Mouse (Mus musculus) heart, postnatal 0 days (tissue): ENCODE measurements around the gene Ccdc88c. TPM values are rescaled to one million over a fixed set of nuclear protein-coding genes. Genes with fewer than 3 reads are reported as not detected.
A peak's percentile ranks its signal among the peaks of the same experiment; 100 is the strongest.

ENCODE experiments used
- ATAC-seq: fragments of 200-750 bp; cut with Nextera tagmentation; 2 replicates; pipeline ENCODE4 v1.8.0; 2017; ENCODE audit warnings: low read depth, moderate number of reproducible peaks, moderate library complexity; ENCODE audit not compliant: insufficient read depth
- DNase-seq: peaks from one replicate; pipeline ENCODE4 v3.0.0-alpha.2; 2016; ENCODE audit warnings: low spot score
- H3K27ac ChIP-seq: fragments of 300-500 bp; sonication (generic); 2 replicates; pipeline ENCODE4 v1.5.1; 2014; ENCODE audit warnings: low read depth, mild to moderate bottlenecking
- H3K27me3 ChIP-seq: fragments of 300-500 bp; sonication (generic); 2 replicates; pipeline ENCODE4 v1.6.1; 2014; ENCODE audit warnings: low read length, mixed read lengths; ENCODE audit not compliant: control insufficient read depth, insufficient read depth
- H3K36me3 ChIP-seq: fragments of 300-500 bp; sonication (generic); replicated peaks from 2 replicates; pipeline ENCODE4 v1.6.1; 2014; ENCODE audit warnings: low read length, mixed read lengths; ENCODE audit not compliant: control insufficient read depth, insufficient read depth
- H3K4me1 ChIP-seq: fragments of 300-500 bp; sonication (generic); 2 replicates; pipeline ENCODE4 v1.6.1; 2014; ENCODE audit warnings: antibody characterized with exemption; ENCODE audit not compliant: control insufficient read depth, insufficient read depth
- H3K4me2 ChIP-seq: fragments of 300-500 bp; sonication (generic); 2 replicates; pipeline ENCODE4 v1.6.1; 2014; ENCODE audit warnings: low read depth, mild to moderate bottlenecking, low read length, moderate library complexity
- H3K4me3 ChIP-seq: fragments of 300-500 bp; sonication (generic); 2 replicates; pipeline ENCODE4 v1.5.1; 2014; ENCODE audit warnings: low read depth, low read length
- H3K9ac ChIP-seq: fragments of 300-500 bp; sonication (generic); replicated peaks from 2 replicates; pipeline ENCODE4 v1.6.1; 2014; ENCODE audit warnings: low read depth, low read length, mixed read lengths
- H3K9me3 ChIP-seq: fragments of 300-500 bp; sonication (generic); replicated peaks from 2 replicates; pipeline ENCODE4 v1.6.1; 2016; ENCODE audit warnings: low read length; ENCODE audit not compliant: control insufficient read depth
- CTCF ChIP-seq: IDR thresholded peaks from 2 replicates; pipeline ENCODE4 v1.5.1; 2016; ENCODE audit warnings: antibody characterized with exemption, control low read depth, low read depth
- EP300 ChIP-seq: IDR thresholded peaks from 2 replicates; pipeline ENCODE4 v1.6.1; 2016; ENCODE audit warnings: antibody characterized with exemption, low read depth
- WGBS: fragments of 180-500 bp; shearing (Covaris S2); extraction: QIAGEN DNeasy Blood & Tissue Kit; methylation state at CpG from one replicate; pipeline ENCODE4 v1.1.7; 2014; 5-methylcytosine and 5-hydroxymethylcytosine counted together
- polyA plus RNA-seq: library from polyadenylated mRNA; unstranded; fragments of >200 nt; fragmentation: Nextera tagmentation; extraction: Ambion mirVana; gene quantifications from 2 replicates; pipeline ENCODE4 v1.2.1, GENCODE M21; 2015
- total RNA-seq: library from RNA; depleted of rRNA; stranded (reverse); fragments of >200 nt; gene quantifications from 2 replicates; pipeline ENCODE4 v1.2.3, GENCODE M21; 2014; ENCODE audit warnings: low replicate concordance

Ccdc88c gene
- total and polyA plus RNA-seq, 2 experiments from 2014 or later, result 1.6 to 4.7 TPM

DNA sequence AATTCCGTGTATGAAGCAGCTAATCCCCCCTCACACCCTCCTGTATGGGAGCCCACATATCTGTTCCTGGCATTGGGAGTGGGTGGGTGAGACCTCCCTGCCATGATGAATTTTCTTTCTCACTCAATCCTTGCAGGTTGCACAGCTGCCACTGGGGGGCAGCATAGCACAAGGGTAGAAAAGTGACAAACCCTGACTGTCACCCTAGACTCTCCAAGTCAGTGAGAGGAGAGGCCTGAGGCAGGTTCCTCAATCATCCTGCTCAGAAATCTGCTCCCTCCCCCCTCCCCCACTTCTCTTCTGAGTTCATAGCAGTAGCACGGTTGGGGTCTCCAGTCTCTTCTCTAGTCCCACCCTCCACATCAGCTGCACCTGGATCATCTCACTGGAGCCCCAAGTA is 92.7 kb downstream of the Ccdc88c start:
- H3K9ac ChIP-seq, result no peak overlapping the region
- no peak overlapping the region for H3K27ac ChIP-seq
- H3K4me1 ChIP-seq, result peaks cover 5% of the 10 kb centered on the region; the same call in 1 of the 2 replicates
- H3K4me3 ChIP-seq, result no peak overlapping the region
- TF ChIP-seq EP300, result no peak
- TF ChIP-seq CTCF, result peak; percentile 90
- 0% methylated on average over 2 of the region's 2 CpGs for WGBS
- no peak for ATAC-seq
- no peaks in the 10 kb centered on the region; the same call in 1 of the 2 replicates for H3K36me3 ChIP-seq
- DNase-seq, result peak; percentile 55
- H3K27me3 ChIP-seq, result no peaks in the 10 kb centered on the region
- no peaks in the 10 kb centered on the region for H3K9me3 ChIP-seq
- no peak overlapping the region for H3K4me2 ChIP-seq

DNA sequence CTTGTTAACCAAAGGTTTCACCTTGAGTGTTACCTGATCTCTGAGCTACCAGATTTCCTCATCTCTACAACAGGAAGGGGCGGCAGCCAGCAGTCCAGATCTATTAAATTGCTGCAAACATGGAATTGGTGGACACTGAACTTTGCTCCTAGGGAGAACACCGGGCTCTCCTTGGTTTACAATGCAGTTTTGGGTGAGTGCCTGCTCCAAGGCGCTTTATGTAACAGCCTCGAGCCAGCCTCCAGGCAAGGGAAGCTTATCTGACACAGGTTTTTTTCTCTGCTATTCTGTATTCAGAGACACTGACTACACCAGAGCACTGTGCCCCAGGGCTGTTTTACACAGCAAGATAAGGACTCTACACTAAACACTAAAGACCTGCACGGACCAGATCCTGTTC is 94.1 kb downstream of the Ccdc88c start:
- Histone ChIP-seq H3K4me3 (no peak overlapping the region), H3K9me3 (no peaks in the 10 kb centered on the region), H3K9ac (no peak overlapping the region), H3K4me2 (no peak overlapping the region), H3K36me3 (no peaks in the 10 kb centered on the region; the same call in 1 of the 2 replicates), H3K27me3 (no peaks in the 10 kb centered on the region), H3K4me1 (peaks cover 2% of the 10 kb centered on the region; the same call in 1 of the 2 replicates), H3K27ac (no peak overlapping the region)
- WGBS, result 47% methylated on average over 5 of the region's 5 CpGs
- no peak for ATAC-seq
- TF ChIP-seq EP300 (no peak), CTCF (no peak)
- DNase-seq, result no peak

DNA sequence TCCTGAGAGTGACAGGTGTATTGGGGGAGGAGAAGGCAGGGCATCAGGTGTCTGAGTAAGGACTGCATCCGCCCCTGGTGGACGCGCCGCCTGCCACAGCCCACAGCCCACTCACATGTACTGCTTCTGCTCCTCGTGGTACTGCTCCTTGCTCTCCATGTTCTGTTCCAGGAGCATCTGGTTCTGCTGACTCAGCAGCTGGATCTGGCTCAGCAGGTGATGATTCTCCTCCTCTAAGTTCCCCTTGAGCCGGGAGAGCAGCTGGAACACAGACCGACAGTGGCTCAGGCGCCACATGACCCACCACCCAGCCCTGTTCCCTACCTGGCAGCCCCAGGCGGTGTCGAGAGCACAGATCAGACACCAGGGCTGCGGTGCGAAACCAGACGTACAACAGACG is 97.2 kb downstream of the Ccdc88c start:
- TF ChIP-seq EP300 (no peak), CTCF (no peak)
- Histone ChIP-seq H3K4me2 (no peak overlapping the region), H3K27me3 (no peaks in the 10 kb centered on the region), H3K9ac (no peak overlapping the region), H3K36me3 (no peaks in the 10 kb centered on the region; the same call in 1 of the 2 replicates), H3K27ac (no peak overlapping the region), H3K9me3 (no peaks in the 10 kb centered on the region), H3K4me1 (no peaks in the 10 kb centered on the region), H3K4me3 (no peak overlapping the region)
- DNase-seq (no peak), ATAC-seq (no peak)
- WGBS, result 95% methylated on average over 14 of the region's 14 CpGs

DNA sequence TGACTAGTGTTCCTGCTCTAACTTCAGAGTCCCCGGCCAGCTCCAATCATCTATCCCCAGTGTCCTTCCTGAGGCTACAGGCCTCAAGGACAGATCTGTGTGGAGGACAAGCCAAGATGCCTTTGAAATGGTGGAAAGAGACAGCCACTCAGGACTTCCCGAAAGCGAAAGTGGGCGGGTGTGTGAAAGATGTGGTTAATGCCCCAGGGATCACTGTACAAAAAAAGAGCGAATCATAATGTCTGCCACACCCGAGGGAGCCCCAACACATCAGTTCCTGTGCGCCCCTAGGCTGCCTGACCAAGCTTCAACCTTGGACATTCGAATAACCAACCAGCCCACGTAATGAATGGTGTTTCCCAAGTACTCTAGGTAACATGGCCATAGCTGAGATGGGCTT is 100.6 kb downstream of the Ccdc88c start:
- WGBS, result 84% methylated on average over 9 of the region's 9 CpGs
- Histone ChIP-seq H3K27me3 (no peaks in the 10 kb centered on the region), H3K4me3 (no peak overlapping the region), H3K9ac (no peak overlapping the region), H3K9me3 (no peaks in the 10 kb centered on the region), H3K4me1 (no peaks in the 10 kb centered on the region), H3K4me2 (no peak overlapping the region), H3K36me3 (no peaks in the 10 kb centered on the region; the same call in 1 of the 2 replicates), H3K27ac (no peak overlapping the region)
- ATAC-seq (no peak), DNase-seq (no peak)
- no peak for TF ChIP-seq CTCF
- TF ChIP-seq EP300, result no peak

DNA sequence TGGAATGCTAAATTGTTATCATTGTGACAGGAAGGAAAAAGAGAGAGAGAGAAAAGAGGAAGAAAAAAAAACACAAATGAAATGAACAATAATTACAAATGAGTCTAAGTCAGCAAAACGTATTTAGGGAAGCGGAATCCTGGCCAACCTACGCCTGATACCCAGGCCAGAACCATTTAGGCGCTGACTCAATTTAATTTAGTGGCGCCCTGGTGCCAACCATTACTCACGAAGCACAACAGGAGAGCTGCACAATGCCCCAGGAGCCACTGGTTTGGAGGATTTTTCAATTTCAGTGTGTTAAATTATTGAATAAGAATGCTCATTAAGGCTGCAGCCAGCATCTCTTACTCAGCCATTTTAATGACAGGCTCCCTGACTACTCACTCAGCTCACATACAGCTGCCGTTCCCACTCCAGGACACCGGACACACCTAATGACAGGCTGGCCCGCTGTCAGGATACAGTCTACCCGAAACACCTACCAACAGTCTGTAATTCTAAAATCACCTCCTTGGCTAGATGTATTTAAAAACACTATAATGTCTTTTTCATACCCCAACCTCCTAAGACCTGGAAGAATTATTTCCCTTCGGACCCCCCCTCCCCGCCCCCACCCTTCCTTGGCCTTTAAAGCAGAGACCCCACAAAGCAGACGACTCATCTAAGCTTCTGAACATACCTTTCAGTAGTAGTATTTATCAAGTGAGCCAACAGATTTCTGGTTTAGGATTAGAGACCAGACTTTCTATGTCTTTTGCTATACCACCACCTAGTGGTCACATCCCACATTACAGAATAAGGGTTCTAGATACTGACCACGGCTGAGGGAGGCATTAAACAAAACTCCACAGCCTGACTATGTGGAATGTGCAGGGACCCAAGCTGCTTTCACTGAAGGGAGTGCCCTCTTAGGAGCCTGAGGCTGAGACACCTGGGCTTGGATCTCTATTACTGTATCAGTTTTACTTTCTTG is 102.9 kb downstream of the Ccdc88c start:
- H3K4me1 ChIP-seq, result no peaks in the 10 kb centered on the region
- H3K9me3 ChIP-seq, result no peaks in the 10 kb centered on the region
- H3K27ac ChIP-seq, result no peak overlapping the region
- 63% methylated on average over 14 of the region's 14 CpGs for WGBS
- peak; percentile 83 for TF ChIP-seq CTCF
- TF ChIP-seq EP300, result no peak
- H3K9ac ChIP-seq, result no peak overlapping the region
- DNase-seq, result peak; percentile 54
- H3K4me3 ChIP-seq, result no peak overlapping the region
- ATAC-seq, result no peak
- no peaks in the 10 kb centered on the region for H3K36me3 ChIP-seq
- H3K27me3 ChIP-seq, result no peaks in the 10 kb centered on the region
- H3K4me2 ChIP-seq, result no peak overlapping the region
